Mouse (Mus musculus) gastrocnemius, postnatal 14 days (tissue): ENCODE measurements at regions not wholly inside any gene's neighbourhood (a gene's known extent, or its start where the extent isn't known, plus 50 kb on each side); places are given as distances from the start of the nearest gene placed in this dataset.
"Not testable (repeated sequence)": the region's sequence is repeated elsewhere in the genome, so short reads cannot be mapped to it uniquely, and the experiment has no call there.

Source experiments
- DNase-seq: peaks from one replicate; pipeline ENCODE4 v3.0.0; 2021; ENCODE audit warnings: mixed read lengths
- intact Hi-C: fragments of 180-260 bp; cut with DNase I; formaldehyde crosslinking; loops from one replicate; pipeline ENCODE4 v1.15.1; 2025; ENCODE audit warnings: low total_unique reads

GRCm38 (mm10) chr13:97468874-97469593, 228.1 kb downstream of the Enc1 start:
- intact Hi-C loops: no loop called here
- no peak for DNase-seq

GRCm38 (mm10) chr13:97466585-97466984, 225.7 kb downstream of the Enc1 start:
- intact Hi-C loops, DNase-seq: not testable (repeated sequence)

- intact Hi-C loops: no loop called here
Measured at GRCm38 (mm10) chr13:97463798-97464197, 222.9 kb downstream of the Enc1 start.

GRCm38 (mm10) chr13:97462884-97463235, 222.0 kb downstream of the Enc1 start:
- no peak for DNase-seq
- intact Hi-C loops: no loop called here

More at GRCm38 (mm10) chr13:97463798-97464197, 222.9 kb downstream of the Enc1 start:
- DNase-seq: no peak

GRCm38 (mm10) chr13:97462110-97462883, 221.4 kb downstream of the Enc1 start:
- no peak for DNase-seq
- intact Hi-C loops: no loop called here

- no peak for DNase-seq
- intact Hi-C loops: no loop called here
Measured at GRCm38 (mm10) chr13:97461207-97461606, 220.3 kb downstream of the Enc1 start.

- DNase-seq: no peak
- intact Hi-C loops: no loop called here
Measured at GRCm38 (mm10) chr13:97459106-97459505, 218.2 kb downstream of the Enc1 start.

GRCm38 (mm10) chr13:97455961-97456360, 215.1 kb downstream of the Enc1 start:
- no peak for DNase-seq
- intact Hi-C loops: no loop called here

- DNase-seq: no peak
- intact Hi-C loops: no loop called here
Measured at GRCm38 (mm10) chr13:97454715-97455114, 213.8 kb downstream of the Enc1 start.

- intact Hi-C loops: no loop called here
Measured at GRCm38 (mm10) chr13:97453469-97453868, 212.6 kb downstream of the Enc1 start.

GRCm38 (mm10) chr13:97453090-97453430, 212.2 kb downstream of the Enc1 start:
- no peak for DNase-seq
- intact Hi-C loops: no loop called here

More at GRCm38 (mm10) chr13:97453469-97453868, 212.6 kb downstream of the Enc1 start:
- no peak for DNase-seq

GRCm38 (mm10) chr13:97452386-97453089, 211.6 kb downstream of the Enc1 start:
- intact Hi-C loops: no loop called here
- DNase-seq: no peak

- intact Hi-C loops: no loop called here
- no peak for DNase-seq
Measured at GRCm38 (mm10) chr13:97451276-97451675, 210.4 kb downstream of the Enc1 start.

GRCm38 (mm10) chr13:97448123-97448522, 207.2 kb downstream of the Enc1 start:
- intact Hi-C loops: no loop called here
- no peak for DNase-seq

GRCm38 (mm10) chr13:97443731-97444428, 203.0 kb downstream of the Enc1 start:
- intact Hi-C loops: no loop called here
- DNase-seq: no peak

- intact Hi-C loops: no loop called here
- DNase-seq: no peak
Measured at GRCm38 (mm10) chr13:97442806-97443205, 201.9 kb downstream of the Enc1 start.

GRCm38 (mm10) chr13:97442283-97442682, 201.4 kb downstream of the Enc1 start:
- intact Hi-C loops: no loop called here
- DNase-seq: no peak

- intact Hi-C loops: no loop called here
- DNase-seq: no peak
Measured at GRCm38 (mm10) chr13:97441803-97442202, 200.9 kb downstream of the Enc1 start.

GRCm38 (mm10) chr13:97439216-97439979, 198.5 kb downstream of the Enc1 start:
- no peak for DNase-seq
- intact Hi-C loops: no loop called here
